Mouse (Mus musculus): ENCODE data around the gene Tsga10ip. TPM values are rescaled to one million over a fixed set of nuclear protein-coding genes. Genes with fewer than 3 reads are reported as not detected.
"Not testable (repeated sequence)": the region's sequence is repeated elsewhere in the genome, so short reads cannot be mapped to it uniquely, and the experiment has no call there.

Gene Tsga10ip
- polyA plus RNA-seq, 1 experiment from 2014 or later: 1.7 TPM

DNA sequence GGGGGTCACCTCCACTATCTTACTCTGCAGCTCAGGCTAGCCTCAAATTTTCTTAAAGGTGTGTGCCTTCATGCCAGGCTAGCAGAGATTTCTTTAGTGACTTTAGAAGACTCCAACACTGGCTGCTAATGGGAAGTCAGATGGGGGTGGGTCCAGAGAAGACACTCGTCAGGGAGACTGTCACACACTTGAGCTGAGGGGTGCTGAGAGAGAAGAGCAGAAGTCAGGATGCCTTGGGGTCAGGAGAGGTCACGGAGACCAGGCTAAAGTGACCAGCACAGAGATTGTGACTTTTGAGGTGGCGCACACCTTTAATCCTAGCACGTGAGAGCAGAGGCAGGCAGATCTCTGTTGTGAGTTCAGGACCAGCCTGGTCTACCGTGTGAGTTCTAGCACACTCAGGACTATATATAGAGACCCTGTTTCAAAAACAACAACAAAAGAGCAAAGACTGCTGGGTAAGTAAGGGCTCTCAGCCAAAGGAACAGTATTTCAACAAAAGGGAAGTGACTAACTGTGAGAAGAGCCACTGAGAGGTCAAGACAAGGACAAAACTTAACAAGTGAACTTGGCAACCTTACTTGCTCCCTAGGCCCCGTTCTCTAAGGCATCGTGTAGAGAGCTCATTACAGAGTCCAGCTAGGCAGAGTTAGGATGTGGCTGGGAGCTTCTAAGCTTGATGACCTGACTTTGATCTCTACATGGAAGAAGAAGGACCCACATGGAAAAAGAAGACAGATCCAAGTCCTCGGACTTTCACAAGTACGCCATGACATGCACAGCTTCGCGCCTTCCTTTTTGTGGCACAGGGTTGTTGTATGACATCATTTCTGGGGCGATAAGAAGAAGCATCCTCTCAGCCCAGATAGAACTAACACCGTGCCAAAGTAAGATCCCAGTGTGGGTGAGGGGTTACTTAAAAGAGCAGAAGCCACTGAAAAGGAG is 6.0 kb upstream of the Tsga10ip start:
- no peak for ATAC-seq (replicated peaks; ENCODE audit: insufficient number of reproducible peaks, low FRiP score, low TSS enrichment)
- H3K27ac ChIP-seq (ENCODE audit: low read depth, low read length): peak overlapping the region; percentile 7; the same call in 1 of the 2 replicates
- H3K4me3 ChIP-seq (ENCODE audit: low read depth, low read length): no peak overlapping the region
- 82% methylated on average over 13 of the region's 13 CpGs for WGBS (ENCODE audit: insufficient replicate concordance)
- H3K9ac ChIP-seq (ENCODE audit: low read depth, low read length): no peak overlapping the region
- H3K4me2 ChIP-seq: peak overlapping the region; percentile 77
- no peaks in the 10 kb centered on the region for H3K27me3 ChIP-seq (ENCODE audit: control insufficient read depth, insufficient read depth, low read length)
- no peaks in the 10 kb centered on the region for H3K9me3 ChIP-seq (replicated peaks; ENCODE audit: control insufficient read depth, low read length)
- peaks cover 7% of the 10 kb centered on the region; the same call in 1 of the 2 replicates for H3K4me1 ChIP-seq (ENCODE audit: control insufficient read depth, insufficient read depth, low read length)
- H3K36me3 ChIP-seq (ENCODE audit: control insufficient read depth, insufficient read depth, low read length): no peaks in the 10 kb centered on the region

DNA sequence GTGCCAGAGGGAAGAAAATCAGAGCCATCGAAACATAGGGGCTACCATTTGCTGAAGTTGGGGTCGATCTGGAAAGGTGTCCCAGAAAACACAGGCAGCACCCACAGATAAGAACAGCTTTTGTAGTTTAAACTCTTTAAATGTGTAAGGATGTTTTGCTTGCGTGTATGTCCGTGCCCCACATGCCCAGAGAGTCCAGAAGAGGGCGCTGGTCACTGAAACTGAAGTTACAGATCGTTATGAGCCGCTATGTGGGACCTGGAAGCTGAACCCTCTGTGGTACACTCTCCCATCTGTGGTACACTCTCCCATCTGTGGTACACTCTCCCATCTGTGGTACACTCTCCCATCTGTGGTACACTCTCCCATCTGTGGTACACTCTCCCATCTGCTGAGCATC is 4.8 kb upstream of the Tsga10ip start:
- H3K36me3 ChIP-seq (ENCODE audit: control insufficient read depth, insufficient read depth, low read length): no peaks in the 10 kb centered on the region
- peak overlapping the region; percentile 90 for H3K9ac ChIP-seq (ENCODE audit: low read depth, low read length)
- H3K4me2 ChIP-seq: peak overlapping the region; percentile 77
- H3K27me3 ChIP-seq (ENCODE audit: control insufficient read depth, insufficient read depth, low read length): no peaks in the 10 kb centered on the region
- peaks cover 7% of the 10 kb centered on the region; the same call in 1 of the 2 replicates for H3K4me1 ChIP-seq (ENCODE audit: control insufficient read depth, insufficient read depth, low read length)
- H3K27ac ChIP-seq (ENCODE audit: low read depth, low read length): peak overlapping the region; percentile 96
- peak overlapping the region; percentile 68 for H3K4me3 ChIP-seq (ENCODE audit: low read depth, low read length)
- no peaks in the 10 kb centered on the region for H3K9me3 ChIP-seq (replicated peaks; ENCODE audit: control insufficient read depth, low read length)
- WGBS (ENCODE audit: insufficient replicate concordance): 19% methylated on average over 7 of the region's 7 CpGs
- peak; percentile 62 for ATAC-seq (replicated peaks; ENCODE audit: insufficient number of reproducible peaks, low FRiP score, low TSS enrichment)

DNA sequence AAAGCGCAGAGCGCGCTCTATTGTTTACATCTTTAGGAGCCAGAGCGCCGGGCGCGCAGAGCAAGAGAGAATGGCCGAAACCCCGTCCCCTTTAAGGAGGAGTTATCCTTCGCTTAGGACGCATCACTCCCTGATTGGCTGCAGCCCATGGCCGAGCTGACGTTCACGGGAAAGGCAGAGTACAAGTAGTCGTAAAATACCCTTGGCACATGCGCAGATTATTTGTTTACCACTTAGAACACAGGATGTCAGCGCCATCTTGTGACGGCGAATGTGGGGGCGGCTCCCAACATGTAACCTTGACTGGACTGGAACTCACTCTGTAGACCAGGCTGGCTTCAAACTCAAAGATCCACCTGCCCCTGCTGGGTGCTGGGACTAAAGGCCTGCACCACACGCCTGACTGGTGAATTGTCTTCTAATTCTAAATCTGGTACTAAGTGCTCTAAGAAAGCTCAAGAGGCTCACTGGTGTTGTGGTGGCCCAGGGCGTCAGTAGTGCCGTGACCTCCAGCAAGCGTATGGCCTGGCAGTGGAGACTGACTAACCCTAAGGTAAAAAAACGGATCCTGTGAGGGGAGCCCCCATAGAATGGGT is 4.3 kb upstream of the Tsga10ip start:
- WGBS (ENCODE audit: insufficient replicate concordance): 7% methylated on average over 21 of the region's 25 CpGs
- H3K36me3 ChIP-seq (ENCODE audit: control insufficient read depth, insufficient read depth, low read length); H3K9me3 ChIP-seq (replicated peaks; ENCODE audit: control insufficient read depth, low read length); H3K4me1 ChIP-seq (ENCODE audit: control insufficient read depth, insufficient read depth, low read length); H3K27me3 ChIP-seq (ENCODE audit: control insufficient read depth, insufficient read depth, low read length): not testable (repeated sequence)
- ATAC-seq (replicated peaks; ENCODE audit: insufficient number of reproducible peaks, low FRiP score, low TSS enrichment): peak; percentile 68
- Histone ChIP-seq H3K4me3 (ENCODE audit: low read depth, low read length) (peak overlapping the region; percentile 68), H3K4me2 (peak overlapping the region; percentile 77), H3K27ac (ENCODE audit: low read depth, low read length) (peak overlapping the region; percentile 96), H3K9ac (ENCODE audit: low read depth, low read length) (peak overlapping the region; percentile 90)

DNA sequence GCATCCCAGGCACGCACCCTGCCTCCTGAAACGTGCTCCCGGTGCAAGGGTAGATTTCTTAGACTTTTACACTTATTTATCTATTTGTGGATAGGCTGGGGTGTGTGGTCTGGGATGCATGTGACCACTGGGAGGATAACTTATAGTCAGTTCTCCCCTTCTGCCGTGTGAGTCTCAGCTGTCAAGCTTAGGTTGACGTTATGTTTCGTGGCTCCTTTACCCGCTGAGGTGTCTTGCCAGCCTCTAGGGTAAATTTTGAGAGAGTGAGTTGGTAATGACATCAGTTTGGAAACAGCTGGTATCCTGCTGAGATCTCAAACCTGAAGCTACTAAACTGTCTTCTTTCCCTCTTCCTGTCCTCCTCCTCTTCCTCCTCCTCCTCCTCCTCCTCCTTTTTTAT is 3.6 kb upstream of the Tsga10ip start:
- WGBS (ENCODE audit: insufficient replicate concordance): 30% methylated on average over 7 of the region's 7 CpGs
- Histone ChIP-seq H3K9ac (ENCODE audit: low read depth, low read length) (peak overlapping the region; percentile 59; the same call in 1 of the 2 replicates), H3K4me2 (peak overlapping the region; percentile 59), H3K4me1 (ENCODE audit: control insufficient read depth, insufficient read depth, low read length) (peaks cover 7% of the 10 kb centered on the region; the same call in 1 of the 2 replicates), H3K4me3 (ENCODE audit: low read depth, low read length) (peak overlapping the region; percentile 40), H3K36me3 (ENCODE audit: control insufficient read depth, insufficient read depth, low read length) (no peaks in the 10 kb centered on the region), H3K9me3 (replicated peaks; ENCODE audit: control insufficient read depth, low read length) (no peaks in the 10 kb centered on the region), H3K27me3 (ENCODE audit: control insufficient read depth, insufficient read depth, low read length) (no peaks in the 10 kb centered on the region), H3K27ac (ENCODE audit: low read depth, low read length) (peak overlapping the region; percentile 36; the same call in 1 of the 2 replicates)
- no peak for ATAC-seq (replicated peaks; ENCODE audit: insufficient number of reproducible peaks, low FRiP score, low TSS enrichment)

DNA sequence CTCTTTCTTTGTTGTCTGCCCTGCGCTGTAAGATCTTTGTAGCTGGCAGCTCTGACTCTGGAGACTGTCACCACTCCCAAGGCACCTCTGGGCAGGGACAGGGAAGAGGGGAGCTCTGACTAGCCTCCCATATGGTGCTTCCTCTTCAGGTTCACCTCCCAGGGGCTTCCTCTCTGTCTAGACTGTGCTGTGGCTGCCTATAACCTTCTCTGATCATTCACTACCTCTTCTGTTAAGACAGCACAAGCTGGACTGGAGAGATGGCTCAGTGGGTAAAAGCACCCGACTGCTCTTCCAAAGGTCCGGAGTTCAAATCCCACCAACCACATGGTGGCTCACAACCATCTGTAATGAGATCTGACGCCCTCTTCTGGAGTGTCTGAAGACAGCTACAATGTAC is 1.3 kb downstream of the Tsga10ip start:
- not testable (repeated sequence) for H3K9me3 ChIP-seq (replicated peaks; ENCODE audit: control insufficient read depth, low read length); H3K36me3 ChIP-seq (ENCODE audit: control insufficient read depth, insufficient read depth, low read length); ATAC-seq (replicated peaks; ENCODE audit: insufficient number of reproducible peaks, low FRiP score, low TSS enrichment); H3K9ac ChIP-seq (ENCODE audit: low read depth, low read length); H3K4me1 ChIP-seq (ENCODE audit: control insufficient read depth, insufficient read depth, low read length); H3K4me2 ChIP-seq; H3K27me3 ChIP-seq (ENCODE audit: control insufficient read depth, insufficient read depth, low read length); H3K4me3 ChIP-seq (ENCODE audit: low read depth, low read length)
- 58% methylated on average over 4 of the region's 4 CpGs for WGBS (ENCODE audit: insufficient replicate concordance)
- 0 out of 2 replicates have a peak overlapping the region, but pooled peaks have one; percentile 3 for H3K27ac ChIP-seq (ENCODE audit: low read depth, low read length)

DNA sequence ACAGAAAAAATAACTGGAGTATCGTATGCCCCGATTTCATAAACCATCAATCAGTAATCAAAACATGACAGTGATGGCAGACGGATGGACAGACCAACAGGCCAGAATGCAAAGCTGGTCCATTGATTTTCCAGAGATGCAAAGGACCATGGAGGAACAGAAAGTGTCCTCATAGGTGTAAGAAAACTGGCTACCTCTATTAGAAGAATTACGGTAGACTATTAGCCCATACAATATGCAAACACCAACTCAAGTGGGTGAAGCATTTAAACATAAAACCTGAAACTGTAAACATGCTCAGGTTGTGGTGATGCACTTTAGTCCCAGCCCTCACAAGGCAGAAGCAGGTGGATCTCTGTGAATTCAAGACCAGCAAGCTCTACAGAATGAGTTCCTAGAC is 7.0 kb downstream of the Tsga10ip start:
- Histone ChIP-seq H3K4me3 (ENCODE audit: low read depth, low read length) (no peak overlapping the region), H3K4me1 (ENCODE audit: control insufficient read depth, insufficient read depth, low read length) (peaks cover 1% of the 10 kb centered on the region), H3K9ac (ENCODE audit: low read depth, low read length) (no peak overlapping the region), H3K9me3 (replicated peaks; ENCODE audit: control insufficient read depth, low read length) (no peaks in the 10 kb centered on the region), H3K27ac (ENCODE audit: low read depth, low read length) (no peak overlapping the region), H3K4me2 (no peak overlapping the region), H3K27me3 (ENCODE audit: control insufficient read depth, insufficient read depth, low read length) (no peaks in the 10 kb centered on the region), H3K36me3 (ENCODE audit: control insufficient read depth, insufficient read depth, low read length) (no peaks in the 10 kb centered on the region)
- ATAC-seq (replicated peaks; ENCODE audit: insufficient number of reproducible peaks, low FRiP score, low TSS enrichment): no peak
- 67% methylated on average over 4 of the region's 4 CpGs for WGBS (ENCODE audit: insufficient replicate concordance)

DNA sequence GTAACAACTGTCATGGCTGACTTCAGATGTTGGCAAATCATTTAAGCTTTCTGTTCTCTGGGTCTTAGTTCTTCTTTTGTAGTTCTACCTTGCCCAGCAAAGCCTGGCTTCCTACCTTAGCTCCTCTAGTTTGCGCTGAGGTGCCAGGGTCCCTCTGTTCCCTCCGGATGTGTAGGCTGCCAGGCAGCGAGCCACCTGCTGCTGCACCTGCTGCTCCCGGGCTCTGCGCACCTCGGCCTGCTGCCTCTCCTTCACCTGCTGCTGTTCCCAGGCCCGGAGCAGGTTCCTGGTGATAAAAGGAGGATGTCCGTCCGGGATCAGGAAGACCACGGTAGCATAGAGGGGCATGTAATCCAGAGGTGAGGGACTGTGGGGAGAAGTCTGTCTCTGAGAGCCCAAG is 8.2 kb downstream of the Tsga10ip start:
- peaks cover 10% of the 10 kb centered on the region for H3K4me1 ChIP-seq (ENCODE audit: control insufficient read depth, insufficient read depth, low read length)
- no peak for ATAC-seq (replicated peaks; ENCODE audit: insufficient number of reproducible peaks, low FRiP score, low TSS enrichment)
- WGBS (ENCODE audit: insufficient replicate concordance): 47% methylated on average over 10 of the region's 10 CpGs
- no peak overlapping the region for H3K9ac ChIP-seq (ENCODE audit: low read depth, low read length)
- H3K4me2 ChIP-seq: no peak overlapping the region
- H3K4me3 ChIP-seq (ENCODE audit: low read depth, low read length): no peak overlapping the region
- H3K36me3 ChIP-seq (ENCODE audit: control insufficient read depth, insufficient read depth, low read length): no peaks in the 10 kb centered on the region
- no peak overlapping the region for H3K27ac ChIP-seq (ENCODE audit: low read depth, low read length)
- H3K9me3 ChIP-seq (replicated peaks; ENCODE audit: control insufficient read depth, low read length): no peaks in the 10 kb centered on the region
- no peaks in the 10 kb centered on the region for H3K27me3 ChIP-seq (ENCODE audit: control insufficient read depth, insufficient read depth, low read length)

DNA sequence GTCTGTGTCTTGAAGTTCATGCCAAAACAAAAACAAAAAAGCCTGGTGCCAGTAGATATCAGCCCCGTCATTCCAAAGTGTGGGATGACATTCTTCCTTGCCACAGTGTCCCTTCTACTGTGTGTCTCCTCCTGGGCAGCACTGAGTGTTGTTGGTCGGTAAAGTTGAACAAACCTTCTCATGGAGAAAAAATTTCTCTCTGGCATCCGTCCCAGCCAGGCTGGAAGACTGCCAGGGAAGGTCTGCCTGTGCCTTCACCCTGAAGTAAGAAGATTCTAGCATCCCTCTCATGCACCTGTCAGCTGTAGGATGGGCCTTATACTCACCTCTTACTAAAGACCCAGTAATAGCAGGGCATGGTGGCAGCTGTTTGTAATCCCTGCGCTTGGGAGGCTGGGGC is 9.4 kb downstream of the Tsga10ip start:
- Histone ChIP-seq H3K4me1 (ENCODE audit: control insufficient read depth, insufficient read depth, low read length) (peaks cover 10% of the 10 kb centered on the region), H3K27me3 (ENCODE audit: control insufficient read depth, insufficient read depth, low read length) (no peaks in the 10 kb centered on the region), H3K36me3 (ENCODE audit: control insufficient read depth, insufficient read depth, low read length) (no peaks in the 10 kb centered on the region), H3K9me3 (replicated peaks; ENCODE audit: control insufficient read depth, low read length) (no peaks in the 10 kb centered on the region), H3K9ac (ENCODE audit: low read depth, low read length) (no peak overlapping the region), H3K4me3 (ENCODE audit: low read depth, low read length) (no peak overlapping the region), H3K27ac (ENCODE audit: low read depth, low read length) (no peak overlapping the region), H3K4me2 (peak overlapping the region; percentile 12; the same call in 1 of the 2 replicates)
- WGBS (ENCODE audit: insufficient replicate concordance): 48% methylated on average over 4 of the region's 4 CpGs
- no peak for ATAC-seq (replicated peaks; ENCODE audit: insufficient number of reproducible peaks, low FRiP score, low TSS enrichment)

Measured in heart, embryonic 11.5 days (tissue).